Mouse (Mus musculus) ES-CJ7 (cell line): ENCODE results near the gene Cyp4f18.
"Not testable (repeated sequence)": the region's sequence is repeated elsewhere in the genome, so short reads cannot be mapped to it uniquely, and the experiment has no call there.

Experiments
- DNase-seq: peaks from one replicate; pipeline ENCODE4 v3.0.0; 2011; ENCODE audit warnings: low read depth, low spot score

Gene Cyp4f18

DNA sequence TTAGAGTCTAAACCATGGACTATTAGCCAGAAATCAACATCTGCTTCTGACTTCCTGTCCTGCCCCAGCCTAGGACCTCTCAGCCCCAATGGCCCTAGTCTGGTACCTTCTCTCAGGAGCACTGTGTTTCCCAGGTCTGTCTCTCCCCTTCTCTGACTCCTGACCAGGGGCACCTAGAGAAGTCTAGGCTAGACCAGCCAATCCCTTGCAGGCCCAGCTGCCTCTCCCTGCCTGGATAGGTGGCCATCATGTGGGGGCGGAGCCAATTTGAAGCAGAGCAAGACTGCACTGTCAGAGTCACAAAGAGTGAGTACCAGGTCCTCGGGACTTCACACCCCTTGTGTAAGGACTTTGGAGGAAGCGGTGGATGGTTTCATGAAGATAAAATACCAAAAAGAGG, at the start of gene Cyp4f18:
Gene Cyp4f18, minus strand, starts transcription at position 154 of the 400 bp plus-strand sequence.
- DNase-seq = peak; percentile 1

DNA sequence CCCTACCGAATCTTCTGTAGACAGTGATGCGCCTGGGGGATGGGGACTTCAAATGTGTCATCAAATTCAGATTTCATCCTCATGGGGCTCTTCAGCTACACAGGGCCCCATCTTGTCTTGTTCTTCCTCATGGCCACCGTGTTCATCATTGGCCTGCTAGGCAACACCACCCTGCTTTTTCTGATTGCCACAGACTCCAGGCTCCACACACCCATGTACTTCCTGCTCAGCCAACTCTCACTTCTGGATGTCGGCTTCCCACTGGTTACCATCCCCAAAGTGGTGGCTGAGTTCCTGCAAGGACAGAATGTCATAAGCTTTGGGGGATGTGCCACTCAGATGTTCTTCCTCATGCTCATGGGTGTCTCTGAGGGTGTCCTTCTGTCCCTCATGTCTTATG, 48.2 kb upstream of the Cyp4f18 start:
- not testable (repeated sequence) for DNase-seq

GRCm38 (mm10) chr8:72054633-72055032, 45.2 kb upstream of the Cyp4f18 start:
- not testable (repeated sequence) for DNase-seq

- no peak for DNase-seq
Observed at GRCm38 (mm10) chr8:72042493-72042892, 33.1 kb upstream of the Cyp4f18 start.

- DNase-seq = not testable (repeated sequence)
Observed at GRCm38 (mm10) chr8:72040918-72041317, 31.5 kb upstream of the Cyp4f18 start, which contains the start of gene Olfr372. Gene Olfr372, plus strand, starts transcription at chr8:72041218.

DNA sequence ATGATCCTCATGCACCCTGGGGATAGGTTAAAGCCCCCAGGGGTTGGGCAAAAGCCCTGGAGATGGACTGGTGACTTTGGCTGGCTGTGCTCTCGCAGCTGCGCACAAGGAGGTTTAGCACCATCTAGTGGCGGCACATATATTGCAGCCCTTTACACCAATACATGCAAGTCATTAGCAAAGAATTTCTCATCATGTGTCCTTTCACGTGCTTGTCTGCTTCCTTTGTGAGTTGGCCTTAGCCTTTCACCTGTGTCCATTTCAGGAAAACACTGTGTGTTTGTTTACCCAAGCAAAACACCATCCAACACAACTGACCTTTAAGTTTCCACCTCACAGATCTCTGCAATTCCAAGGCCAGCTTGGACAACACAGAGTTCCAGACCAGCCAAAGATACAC, 23.5 kb upstream of the Cyp4f18 start:
- not testable (repeated sequence) for DNase-seq

DNA sequence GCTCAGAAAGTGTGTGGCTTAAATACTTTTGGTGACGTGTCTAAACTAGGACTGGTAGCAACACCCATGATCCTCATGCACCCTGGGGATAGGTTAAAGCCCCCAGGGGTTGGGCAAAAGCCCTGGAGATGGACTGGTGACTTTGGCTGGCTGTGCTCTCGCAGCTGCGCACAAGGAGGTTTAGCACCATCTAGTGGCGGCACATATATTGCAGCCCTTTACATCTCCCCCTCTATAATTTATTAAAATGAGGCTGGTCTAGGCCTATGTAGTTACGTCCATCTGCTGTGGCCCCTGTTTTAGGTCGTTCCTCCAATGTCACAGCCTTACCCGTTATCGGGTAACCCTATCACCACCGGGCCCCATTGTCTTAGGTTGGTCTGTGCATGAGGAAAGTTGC, 15.5 kb upstream of the Cyp4f18 start:
- not testable (repeated sequence) for DNase-seq

- DNase-seq = no peak
Observed at GRCm38 (mm10) chr8:72019816-72020215, 10.4 kb upstream of the Cyp4f18 start.

DNA sequence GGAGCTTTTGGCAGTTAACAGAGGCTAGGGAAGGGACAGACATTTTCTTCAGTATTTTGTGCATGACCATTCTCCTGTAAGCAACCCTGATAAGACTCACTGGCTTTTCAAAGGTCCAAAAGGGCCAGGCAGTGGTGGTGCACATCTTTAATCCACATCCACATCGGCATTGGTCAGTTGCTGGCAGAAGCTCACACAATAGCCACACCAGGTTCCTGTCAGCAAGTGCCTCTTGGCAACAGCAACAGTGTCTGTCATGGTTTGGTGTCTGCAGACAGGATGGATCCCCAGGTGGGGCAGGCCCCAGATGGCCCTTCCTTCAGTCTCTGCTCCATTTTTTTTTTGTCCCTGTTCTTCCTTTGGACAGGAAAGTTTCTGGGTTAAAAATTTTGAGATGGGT, 9.6 kb upstream of the Cyp4f18 start:
- DNase-seq = not testable (repeated sequence)

DNA sequence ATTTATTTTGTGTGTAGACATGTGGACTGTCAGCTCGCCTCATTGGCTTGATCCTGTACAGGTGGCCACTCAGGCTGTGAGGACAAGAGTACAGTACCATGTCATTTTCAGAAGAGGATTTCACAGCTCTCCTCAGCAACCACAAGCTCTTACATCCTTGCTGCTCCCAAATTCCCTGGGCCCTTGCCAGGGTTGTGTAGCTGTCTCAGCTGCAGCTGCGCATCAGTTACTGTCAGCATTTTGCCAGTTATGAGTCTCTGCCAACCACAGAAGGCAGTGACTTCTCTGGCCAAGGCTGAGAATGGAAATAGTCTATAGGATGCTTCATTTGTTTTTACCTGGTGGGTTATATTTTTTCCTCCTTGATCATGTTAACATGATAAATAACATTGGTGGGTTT, 8.7 kb upstream of the Cyp4f18 start:
- DNase-seq = peak; percentile 1

- DNase-seq = not testable (repeated sequence)
Observed at GRCm38 (mm10) chr8:72017339-72017738, 7.9 kb upstream of the Cyp4f18 start.

GRCm38 (mm10) chr8:72013506-72014228, 4.2 kb upstream of the Cyp4f18 start:
- peak; percentile 1 for DNase-seq

DNA sequence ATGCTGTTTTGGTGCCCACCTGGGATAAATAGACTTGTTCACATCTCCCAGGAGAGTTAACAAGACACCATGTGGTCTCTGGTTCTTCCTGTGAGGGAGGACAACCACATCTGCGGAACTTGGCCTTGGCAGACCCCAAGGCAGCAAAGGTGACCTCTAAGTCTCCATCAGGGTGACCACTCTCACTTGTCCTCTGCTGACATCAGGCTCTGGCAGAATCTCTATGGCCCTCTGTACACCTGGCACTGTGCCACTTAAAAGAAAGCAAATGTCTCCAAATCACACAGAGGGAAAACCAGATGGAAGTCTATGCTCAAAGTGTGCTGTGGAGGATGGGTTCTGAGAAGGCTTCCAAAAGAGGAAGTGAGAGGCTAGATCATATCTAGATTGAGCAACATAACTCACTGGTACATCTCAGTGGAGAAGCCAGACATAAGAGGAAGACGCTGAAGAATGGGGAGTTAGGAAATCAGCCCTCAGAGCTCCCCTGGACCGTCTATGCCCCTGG, 1.2 kb downstream of the Cyp4f18 start:
- peak; percentile 1 for DNase-seq

DNA sequence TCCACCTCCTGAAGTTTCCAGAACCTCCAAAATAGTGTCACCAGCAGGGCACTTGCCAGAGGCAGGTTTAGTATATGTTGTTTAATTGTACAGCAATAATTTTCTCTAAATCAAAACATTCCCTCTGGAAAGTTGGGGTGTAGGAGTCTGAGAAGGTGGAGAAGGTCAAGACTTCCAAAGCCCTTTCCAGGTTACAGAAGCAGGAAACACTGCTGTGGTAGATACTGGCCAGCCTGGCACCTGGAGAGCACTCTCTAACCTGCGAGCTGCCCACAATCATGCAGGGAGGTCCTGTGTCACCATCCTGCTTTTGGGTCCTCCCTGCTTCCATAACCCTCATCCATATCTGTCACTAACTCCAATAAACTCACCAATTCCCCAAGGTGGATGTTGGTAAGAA, 2.7 kb downstream of the Cyp4f18 start:
- no peak for DNase-seq

GRCm38 (mm10) chr8:72005912-72006311, 3.5 kb downstream of the Cyp4f18 start:
- DNase-seq = peak; percentile 1

DNA sequence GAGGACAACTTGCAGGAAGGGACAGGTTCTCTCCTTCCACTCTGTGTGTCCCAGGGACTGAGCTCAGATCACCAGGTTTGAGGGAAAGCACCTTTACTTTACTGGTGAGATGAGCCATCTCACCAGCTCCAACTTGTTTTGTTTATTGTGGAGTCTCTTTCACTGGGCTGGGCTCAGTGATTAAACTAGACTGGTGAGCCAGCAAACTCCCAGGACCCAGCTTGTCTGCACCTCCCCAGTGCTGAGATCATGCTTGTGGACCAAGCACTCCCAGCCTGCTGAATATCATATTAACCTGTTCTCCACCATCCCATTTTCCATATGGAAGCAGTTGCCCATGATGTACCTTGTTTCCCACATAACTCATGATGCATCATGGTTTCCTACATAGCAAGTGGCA, 6.5 kb downstream of the Cyp4f18 start:
- peak; percentile 1 for DNase-seq

GRCm38 (mm10) chr8:72000223-72000622, 9.2 kb downstream of the Cyp4f18 start:
- DNase-seq = peak; percentile 1

- DNase-seq = peak; percentile 15
Observed at GRCm38 (mm10) chr8:71999434-71999833, 10.0 kb downstream of the Cyp4f18 start.

- DNase-seq = peak; percentile 25
Observed at GRCm38 (mm10) chr8:71988867-71989599, 20.4 kb downstream of the Cyp4f18 start.

DNA sequence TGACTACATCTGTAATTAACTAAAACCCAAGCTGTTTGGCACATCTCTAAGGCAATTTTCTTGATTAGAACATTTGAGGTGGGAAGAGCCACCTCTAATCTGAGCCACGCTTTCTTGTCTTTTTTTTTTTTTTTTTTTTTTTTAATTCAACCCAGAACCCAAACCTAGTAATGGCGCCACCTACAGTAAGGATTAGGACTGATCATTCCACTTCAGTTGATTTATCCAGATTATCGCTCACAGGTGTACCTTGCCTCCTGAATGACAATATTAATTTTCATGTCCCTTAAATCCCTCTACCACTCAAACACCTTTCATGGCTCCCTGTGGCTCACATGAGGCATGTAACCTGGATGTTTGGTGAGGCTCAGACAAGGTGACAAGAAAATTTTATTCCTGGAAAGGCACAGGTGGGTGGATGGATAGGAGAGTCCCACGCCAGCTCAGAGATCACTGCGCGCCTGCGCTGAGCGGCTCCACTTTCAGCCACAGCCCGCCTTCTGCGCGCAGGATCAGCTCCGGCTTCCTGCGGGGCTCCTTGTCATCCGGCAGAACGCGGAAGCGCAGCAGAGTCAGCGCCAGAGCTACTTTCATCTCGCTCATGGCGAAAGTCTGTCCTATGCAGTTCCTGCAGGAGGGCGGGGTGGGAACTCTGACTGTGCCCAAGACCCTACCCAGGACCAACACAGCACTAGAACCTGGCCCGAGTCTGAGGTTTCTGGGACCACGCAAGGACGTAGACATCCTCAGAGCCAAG, 21.1 kb downstream of the Cyp4f18 start:
- DNase-seq = peak; percentile 80

- peak; percentile 73 for DNase-seq
Observed at GRCm38 (mm10) chr8:71984601-71985000, 24.8 kb downstream of the Cyp4f18 start.

DNA sequence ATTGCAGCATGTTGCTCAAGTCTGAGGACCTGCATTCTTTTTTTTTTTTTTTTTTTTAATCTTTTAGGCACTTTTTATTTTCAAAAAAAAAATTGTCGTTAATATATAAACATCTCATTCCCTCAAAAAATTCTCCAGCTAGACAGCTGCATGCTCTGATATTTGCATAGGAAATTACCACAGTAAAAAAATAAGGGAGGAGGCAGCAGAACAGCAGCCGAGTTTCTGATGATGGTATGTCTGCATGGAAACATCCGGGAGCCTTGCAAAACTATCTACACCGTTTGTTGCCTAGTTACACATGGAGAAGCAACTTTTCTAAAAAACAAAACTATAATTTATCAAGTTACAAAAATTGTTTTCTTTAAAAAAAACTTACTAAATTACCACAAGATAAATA, 28.0 kb downstream of the Cyp4f18 start:
- no peak for DNase-seq
